Mouse (Mus musculus) retina, adult 2 months (tissue): ENCODE results near the gene Taar5.

Experiments
- DNase-seq: peaks from one replicate; pipeline ENCODE4 v3.0.0-alpha.2; 2012; ENCODE audit warnings: low read depth, low spot score

Gene Taar5

GRCm38 (mm10) chr10:23970656-23971165 lies at the start of gene Taar5:
Gene Taar5, plus strand, starts transcription at chr10:23970706.
- no peak for DNase-seq

DNA sequence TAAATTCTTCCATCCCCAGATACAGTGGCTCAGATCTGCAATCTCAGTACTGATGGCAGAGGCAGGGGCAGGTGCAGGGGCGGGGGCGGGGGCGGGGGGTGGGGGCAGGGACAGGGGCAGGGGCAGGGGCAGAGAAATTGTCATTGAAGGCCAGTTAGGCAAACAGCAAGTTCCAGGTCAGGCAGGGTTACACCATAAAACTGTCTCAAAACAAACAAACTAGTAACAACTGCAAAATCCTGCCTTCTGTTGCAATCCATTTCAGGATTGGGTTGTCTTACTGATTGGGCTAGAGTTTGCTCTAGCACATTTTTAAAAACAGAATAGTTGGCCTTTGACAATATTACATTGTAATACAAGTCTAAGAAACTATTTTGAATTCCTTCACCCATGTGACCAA lies 48.0 kb upstream of the Taar5 start:
- no peak for DNase-seq

DNA sequence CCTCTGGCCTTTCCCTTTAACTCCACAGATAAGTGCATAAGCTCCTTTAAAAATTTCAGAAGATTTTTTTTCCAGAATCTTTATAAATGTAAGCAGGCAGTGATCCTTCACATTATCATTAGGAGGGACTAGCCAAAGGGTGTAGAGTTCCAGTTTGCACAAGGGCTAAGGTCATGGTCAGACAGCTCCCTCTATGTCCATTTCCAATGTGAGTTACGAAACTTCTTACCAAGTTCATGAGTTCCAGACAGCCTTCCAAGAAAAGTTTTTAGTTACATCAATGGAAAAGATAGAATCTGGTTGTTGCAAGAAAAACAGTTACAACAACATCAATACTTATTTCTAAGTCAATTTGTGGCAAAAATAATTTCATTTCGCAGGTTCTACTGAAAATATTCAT lies 46.6 kb upstream of the Taar5 start:
- no peak for DNase-seq

DNA sequence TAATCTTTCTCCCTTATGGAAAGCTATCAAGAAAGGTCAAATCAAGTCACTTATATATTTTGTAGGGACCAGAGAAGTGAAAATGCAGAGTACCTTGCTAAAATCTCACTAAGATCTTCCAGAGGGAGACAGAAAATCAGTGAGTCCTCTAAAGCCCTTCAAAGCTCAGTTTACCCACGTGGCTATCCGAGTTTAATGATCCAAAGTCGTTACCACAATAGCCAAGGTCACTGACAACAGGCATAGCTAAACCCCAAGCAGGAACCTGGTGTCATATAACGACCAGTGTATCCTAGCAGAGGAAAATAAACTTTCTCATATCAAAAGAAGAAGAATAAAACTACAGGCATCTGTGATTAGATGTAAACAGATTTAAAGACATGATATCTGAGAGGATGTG lies 32.9 kb upstream of the Taar5 start:
- no peak for DNase-seq

DNA sequence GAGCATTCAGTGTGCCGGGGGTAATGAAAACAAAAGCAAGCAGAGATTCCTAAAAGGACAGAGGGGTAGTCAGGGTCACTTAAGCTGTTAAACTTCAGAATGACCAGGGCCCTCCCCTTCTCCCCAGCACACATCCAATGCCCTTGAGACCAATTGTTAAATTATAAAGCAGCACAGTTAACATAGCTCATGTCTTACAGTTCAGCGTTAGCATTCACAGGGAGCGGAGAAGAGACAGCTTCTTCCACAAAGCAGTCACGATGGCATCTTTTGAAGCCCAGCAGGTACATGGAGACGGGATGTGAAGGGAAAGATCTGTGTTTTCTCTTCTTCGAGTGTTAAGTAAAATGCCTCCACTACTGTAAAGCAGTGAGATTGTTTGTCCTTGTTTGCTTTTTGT lies 32.2 kb upstream of the Taar5 start, which contains the start of gene Taar2:
TSS of gene Taar2 (plus strand) at position 261 of the 400 bp plus-strand sequence.
- DNase-seq = no peak

DNA sequence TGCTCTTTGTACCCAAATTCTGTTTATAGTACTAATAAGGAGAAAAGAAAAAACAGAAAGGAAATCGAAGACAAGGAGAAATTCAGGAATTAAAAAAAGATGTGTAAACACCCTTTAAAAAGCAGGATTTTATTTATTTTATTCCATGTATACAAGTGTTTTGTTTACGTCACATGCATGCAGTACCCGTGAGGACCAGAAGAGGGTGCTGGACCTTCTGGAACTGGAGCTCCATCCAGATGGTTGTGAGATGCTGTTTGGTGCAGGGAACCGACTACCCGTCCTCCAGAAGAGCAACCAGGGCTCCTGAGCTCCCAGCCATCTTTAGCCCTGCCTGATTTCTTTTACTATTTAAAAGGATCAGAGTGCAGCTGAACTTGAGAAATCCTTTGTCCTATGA lies 28.0 kb upstream of the Taar5 start:
- no peak for DNase-seq

DNA sequence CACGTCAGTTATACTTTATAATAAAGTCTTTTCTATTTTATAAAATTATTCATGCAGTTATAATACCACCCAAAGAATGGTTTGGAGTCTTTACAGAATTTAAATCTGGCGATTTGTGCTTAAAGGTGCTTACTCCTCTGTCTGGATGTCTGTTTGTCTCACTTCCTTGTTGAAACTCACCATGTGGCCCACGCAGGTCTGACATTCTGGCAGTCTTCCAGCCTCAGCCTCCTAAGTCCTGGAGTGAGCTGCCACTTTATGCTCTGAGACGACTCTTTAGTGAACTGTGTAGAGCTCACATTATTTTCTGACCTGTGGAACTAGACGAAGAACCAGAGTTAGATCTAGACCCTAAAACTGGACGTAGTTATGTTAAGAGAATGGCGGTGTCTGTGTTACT lies 22.5 kb upstream of the Taar5 start:
- DNase-seq = no peak

- DNase-seq = no peak
These were observed 20.9 kb upstream of the Taar5 start, which contains the start of gene Taar3 for GRCm38 (mm10) chr10:23949508-23950005. Gene Taar3, plus strand, starts transcription at chr10:23949558.

- no peak for DNase-seq
These were observed 18.8 kb upstream of the Taar5 start for GRCm38 (mm10) chr10:23951714-23952113.

DNA sequence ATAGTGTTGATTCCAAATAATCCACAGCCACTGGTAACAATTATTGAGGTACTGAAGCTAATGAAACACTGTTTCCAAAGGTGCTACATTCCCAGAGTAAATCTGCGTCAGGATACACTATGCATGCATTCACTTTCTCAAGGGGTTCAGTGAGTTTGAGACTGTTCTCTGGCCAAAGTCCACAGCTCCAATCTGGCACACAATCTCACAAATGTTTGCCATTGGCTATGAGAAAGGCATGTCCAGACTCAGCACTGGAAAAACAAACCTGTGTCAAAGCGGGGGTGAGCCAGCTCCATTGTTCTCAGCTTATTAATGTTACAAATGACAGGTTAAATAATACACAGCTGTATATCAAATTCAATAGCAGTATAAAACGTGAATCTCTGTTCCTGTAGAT lies 11.4 kb upstream of the Taar5 start:
- no peak for DNase-seq

DNA sequence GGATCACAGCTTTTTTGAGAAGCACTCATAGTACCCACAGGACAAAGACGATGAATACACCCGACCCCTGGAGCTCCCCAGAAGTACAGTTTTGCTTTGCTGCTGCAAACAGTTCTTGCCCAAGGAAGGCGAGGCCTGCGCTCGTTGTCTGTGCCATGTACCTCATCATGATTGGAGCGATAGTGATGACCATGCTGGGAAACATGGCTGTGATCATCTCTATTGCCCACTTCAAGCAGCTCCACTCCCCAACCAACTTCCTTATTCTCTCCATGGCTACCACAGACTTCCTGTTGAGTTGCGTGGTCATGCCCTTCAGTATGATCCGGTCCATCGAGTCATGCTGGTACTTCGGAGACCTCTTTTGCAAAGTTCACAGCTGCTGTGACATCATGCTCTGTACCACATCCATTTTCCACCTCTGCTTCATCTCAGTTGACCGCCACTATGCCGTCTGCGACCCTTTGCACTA lies 10.0 kb upstream of the Taar5 start, which contains the start of gene Taar4:
TSS of gene Taar4 (plus strand) at position 51 of the 472 bp plus-strand sequence.
- no peak for DNase-seq

- no peak for DNase-seq
These were observed 7.1 kb upstream of the Taar5 start for GRCm38 (mm10) chr10:23963444-23963843.

- no peak for DNase-seq
These were observed 5.4 kb upstream of the Taar5 start for GRCm38 (mm10) chr10:23964921-23965610.

- DNase-seq = no peak
These were observed 750 bp downstream of the Taar5 start for GRCm38 (mm10) chr10:23971256-23971655.

- no peak for DNase-seq
These were observed 7.5 kb downstream of the Taar5 start for GRCm38 (mm10) chr10:23977958-23978357.

DNA sequence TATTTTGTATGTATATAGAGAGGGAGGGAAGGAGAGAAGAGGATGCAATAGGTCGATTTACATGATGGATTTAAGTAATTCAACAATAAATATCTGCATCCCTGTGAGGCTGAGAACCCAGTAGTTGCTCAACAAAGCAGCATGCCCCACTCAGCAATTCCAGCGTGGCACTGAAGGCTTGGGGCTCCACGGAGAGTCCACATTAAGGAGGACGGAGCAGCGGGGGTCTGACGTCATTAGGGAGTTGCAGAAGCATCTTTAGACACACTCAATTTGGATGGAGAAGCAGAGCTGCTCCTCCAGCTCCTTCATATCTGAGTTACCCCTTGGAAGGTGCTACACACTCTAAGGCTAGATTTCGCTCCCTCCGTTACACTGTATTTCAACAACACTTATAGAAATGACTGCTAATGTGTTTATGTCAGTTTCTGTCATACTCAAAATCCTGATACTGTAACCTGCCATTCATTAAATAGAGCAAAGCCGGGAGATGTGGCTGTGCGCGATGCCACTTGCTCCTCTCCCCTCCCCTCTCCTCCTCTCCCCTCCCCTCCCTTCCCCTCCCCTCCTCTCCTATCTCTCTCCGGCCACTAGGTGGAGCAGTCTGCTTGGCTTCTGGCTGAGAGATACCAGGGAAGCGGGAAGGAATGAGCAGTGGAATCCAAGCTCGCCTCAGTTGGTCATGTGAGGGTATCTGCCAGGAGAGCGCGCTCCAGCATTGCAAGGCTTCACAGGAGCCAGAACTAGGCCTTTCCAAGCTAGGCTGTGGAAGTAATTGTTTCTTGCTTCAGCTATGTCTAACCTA lies 8.6 kb downstream of the Taar5 start:
- DNase-seq = peak; percentile 54

- DNase-seq = no peak
These were observed 15.0 kb downstream of the Taar5 start, which contains the start of gene Taar6 for GRCm38 (mm10) chr10:23985546-23985945. Gene Taar6, minus strand, starts transcription at chr10:23985646.

DNA sequence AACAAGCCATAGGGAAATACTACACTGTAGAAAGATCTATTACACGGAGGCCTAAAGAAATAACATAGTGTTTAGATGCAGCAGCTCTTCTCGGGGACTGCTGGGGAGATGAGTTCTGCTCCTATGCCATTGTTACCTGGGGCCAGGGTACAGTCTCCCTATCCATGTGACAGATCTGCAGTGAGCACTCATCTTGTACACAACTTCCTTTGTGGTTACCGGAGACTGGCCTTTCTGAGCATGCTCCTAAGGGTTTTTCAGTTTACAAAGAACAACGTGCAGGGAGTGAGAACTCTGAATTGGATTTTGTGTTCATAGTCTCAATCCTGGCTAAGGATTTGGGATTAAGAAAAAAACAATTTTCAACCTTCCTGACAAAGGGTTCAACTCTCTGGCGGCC lies 15.9 kb downstream of the Taar5 start:
- no peak for DNase-seq

DNA sequence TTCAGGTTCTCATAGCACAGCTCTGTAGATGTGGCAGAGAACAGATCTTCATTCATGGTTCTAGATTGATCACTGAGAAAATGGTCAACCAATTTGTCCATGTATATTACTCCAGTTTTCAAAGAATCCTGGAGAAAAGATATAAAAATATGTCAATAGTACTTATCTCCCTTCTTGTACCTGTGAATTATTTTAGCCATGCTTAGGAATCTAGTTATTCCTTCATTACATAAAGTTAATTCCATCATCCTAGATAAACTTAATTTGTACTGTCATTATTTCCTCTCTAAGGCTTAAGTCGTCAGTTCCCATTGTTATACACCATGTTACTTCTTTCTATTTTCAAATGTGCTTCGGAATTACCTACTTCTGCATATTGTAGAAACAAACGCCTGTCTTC lies 22.9 kb downstream of the Taar5 start, which contains the start of gene Taar7a:
TSS of gene Taar7a (minus strand) at position 101 of the 400 bp plus-strand sequence.
- no peak for DNase-seq

DNA sequence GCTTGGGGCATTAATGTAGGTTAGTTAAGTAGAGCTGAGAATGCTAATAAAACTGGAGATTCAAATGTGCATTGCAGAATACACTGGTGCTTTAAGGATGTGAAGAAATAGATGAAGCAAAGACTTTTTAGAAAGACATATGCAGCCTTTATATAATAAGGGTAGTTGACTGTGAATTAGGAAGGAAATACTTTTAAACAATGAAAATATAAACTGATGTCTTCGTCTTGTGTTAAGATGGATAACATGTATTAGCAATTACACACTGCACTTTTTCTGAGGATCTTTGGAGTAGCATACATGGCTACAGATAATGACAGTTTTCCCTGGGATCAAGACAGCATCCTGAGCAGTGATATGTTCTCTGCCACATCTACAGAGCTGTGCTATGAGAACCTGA lies 29.1 kb downstream of the Taar5 start, which contains the start of gene Taar7b:
TSS of gene Taar7b (plus strand) at position 301 of the 400 bp plus-strand sequence.
- DNase-seq = no peak

GRCm38 (mm10) chr10:24006442-24006841 lies 35.9 kb downstream of the Taar5 start:
- DNase-seq = no peak

DNA sequence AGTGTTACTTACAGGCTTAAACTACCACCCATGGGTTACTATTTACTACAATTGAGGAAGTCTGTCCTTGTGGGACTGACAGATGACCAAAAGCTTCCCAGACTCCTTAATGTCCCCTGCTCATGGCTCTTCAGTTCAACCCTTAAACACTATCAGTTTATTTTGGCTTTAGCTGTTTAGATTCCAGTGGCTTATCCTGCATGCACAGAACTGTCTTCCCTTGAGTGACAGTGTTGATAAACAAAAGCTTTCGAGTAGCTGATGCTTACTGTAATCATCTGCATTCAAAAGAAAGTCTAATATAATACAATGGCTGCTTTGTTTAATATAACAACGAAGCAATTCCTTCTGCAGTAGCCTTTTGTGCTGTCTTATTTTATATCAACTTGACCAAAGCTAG lies 36.5 kb downstream of the Taar5 start:
- DNase-seq = no peak
